ENCODE assay signal across 19 mouse cellular contexts in the genomic region with DNA sequence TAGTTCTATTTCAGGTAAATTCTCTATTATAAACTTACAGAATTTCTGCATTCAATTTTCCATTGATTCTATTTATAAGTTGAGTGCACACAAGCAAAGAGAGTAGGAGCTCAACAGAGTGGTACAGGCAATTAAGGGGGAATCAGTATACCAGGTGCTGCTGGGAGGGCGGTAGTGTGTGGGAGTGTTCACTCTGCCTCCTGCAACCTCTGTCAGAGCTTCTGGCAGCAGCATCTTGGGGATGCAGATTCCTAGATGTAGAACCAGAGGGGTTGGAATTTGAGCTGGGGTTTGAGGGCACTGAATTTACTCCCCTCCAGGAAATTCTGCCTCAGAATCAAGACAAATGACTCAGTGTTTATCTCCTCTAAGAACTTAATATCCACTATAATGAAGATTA.
DNase-seq lines count a peak whose midpoint lies in the region; ATAC-seq and TF ChIP-seq lines count a peak whose summit lies in the region.
"Had no signal": no experiment of that assay in that cellular context is flagged by ENCODE, and none has a peak within 500 bp of the region (broad histone marks: within the 10 kb centered on the region; RNA-seq: fewer than 3 reads in every experiment).

No protein-coding gene starts in this region.

- H3K36me3 ChIP-seq in kidney, embryonic 15.5 days = no peaks in the 10 kb centered on the region
- H3K36me3 ChIP-seq in kidney, postnatal 0 days (ENCODE audit: insufficient read depth, low read length) = no peaks in the 10 kb centered on the region
- H3K36me3 ChIP-seq: embryonic facial prominence, embryonic 10.5 days; embryonic facial prominence, embryonic 12.5 days; forebrain, embryonic 15.5 days had no signal

- peak; percentile 81 for ATAC-seq in kidney, embryonic 15.5 days (replicated peaks; ENCODE audit: low FRiP score)
- ATAC-seq in kidney, postnatal 0 days (replicated peaks; ENCODE audit: low FRiP score, low read depth) = no peak
- ATAC-seq: forebrain, embryonic 13.5 days; forebrain, embryonic 15.5 days had no signal

- H3K9ac ChIP-seq in kidney, embryonic 15.5 days = no peak overlapping the region
- no peak overlapping the region for H3K9ac ChIP-seq in kidney, postnatal 0 days (ENCODE audit: low read depth, low read length)
- H3K9ac ChIP-seq: embryonic facial prominence, embryonic 12.5 days; forebrain, embryonic 13.5 days; forebrain, embryonic 15.5 days had no signal

- no peaks in the 10 kb centered on the region for H3K9me3 ChIP-seq in kidney, embryonic 15.5 days (replicated peaks)
- H3K9me3 ChIP-seq in kidney, postnatal 0 days (replicated peaks; ENCODE audit: low read length) = no peaks in the 10 kb centered on the region
- H3K9me3 ChIP-seq: embryonic facial prominence, embryonic 10.5 days; embryonic facial prominence, embryonic 12.5 days; forebrain, embryonic 13.5 days; forebrain, embryonic 15.5 days had no signal

- H3K4me1 ChIP-seq in kidney, embryonic 15.5 days = peaks cover 6% of the 10 kb centered on the region
- H3K4me1 ChIP-seq in kidney, postnatal 0 days (replicated peaks; ENCODE audit: insufficient read depth, low read length) = peaks cover 7% of the 10 kb centered on the region; the same call in 1 of the 2 replicates
- H3K4me1 ChIP-seq: embryonic facial prominence, embryonic 12.5 days; forebrain, embryonic 13.5 days; forebrain, embryonic 15.5 days had no signal

- DNase-seq in kidney, adult 11 months = no peak
- peak; percentile 54 for DNase-seq in kidney, postnatal 0 days (ENCODE audit: low spot score)
- no peak for DNase-seq in kidney, postnatal 36 days
- peak; percentile 45 for DNase-seq in right cerebral cortex, adult 18-20 months
- no peak for DNase-seq in right cerebral cortex, postnatal 10 days (ENCODE audit: low spot score in 2 of 2)
- DNase-seq in gastrocnemius, adult 8-10 months (ENCODE audit: low spot score in 2 of 2) = no peak
- DNase-seq: adrenal gland, adult 2 months; adrenal gland, postnatal 10 days; adrenal gland, postnatal 25 days; cerebellum, adult 11-12 months; cerebellum, adult 2 months; cerebellum, adult 9-10 months; cerebellum, postnatal 10 days; cerebellum, postnatal 25 days had no signal

- 30% methylated on average over 1 of the region's 1 CpGs for WGBS in kidney, embryonic 15.5 days
- 48% methylated on average over 1 of the region's 1 CpGs for WGBS in kidney, postnatal 0 days

- H3K27me3 ChIP-seq in kidney, embryonic 15.5 days = no peaks in the 10 kb centered on the region
- no peaks in the 10 kb centered on the region for H3K27me3 ChIP-seq in kidney, postnatal 0 days (ENCODE audit: insufficient read depth, low read length)
- H3K27me3 ChIP-seq: embryonic facial prominence, embryonic 12.5 days; forebrain, embryonic 13.5 days; forebrain, embryonic 15.5 days had no signal

- no peak overlapping the region for H3K4me2 ChIP-seq in kidney, embryonic 15.5 days
- H3K4me2 ChIP-seq in kidney, postnatal 0 days (ENCODE audit: low read length) = no peak overlapping the region
- H3K4me2 ChIP-seq: embryonic facial prominence, embryonic 12.5 days; forebrain, embryonic 13.5 days; forebrain, embryonic 15.5 days had no signal

- TF ChIP-seq CTCF in kidney, postnatal 0 days (IDR thresholded peaks at IDR 0.05; ENCODE audit: low read depth) = no peak

- no peak overlapping the region for H3K4me3 ChIP-seq in kidney, embryonic 15.5 days (replicated peaks)
- H3K4me3 ChIP-seq in kidney, postnatal 0 days (replicated peaks; ENCODE audit: low read depth, low read length) = no peak overlapping the region
- H3K4me3 ChIP-seq: embryonic facial prominence, embryonic 10.5 days; embryonic facial prominence, embryonic 12.5 days; forebrain, embryonic 13.5 days; forebrain, embryonic 15.5 days had no signal

- no peak overlapping the region for H3K27ac ChIP-seq in kidney, embryonic 15.5 days
- no peak overlapping the region for H3K27ac ChIP-seq in kidney, postnatal 0 days
- H3K27ac ChIP-seq: embryonic facial prominence, embryonic 10.5 days; embryonic facial prominence, embryonic 12.5 days; forebrain, embryonic 13.5 days; forebrain, embryonic 15.5 days had no signal

Comparison
In these comparisons a context has a peak if more than half of its experiments do, and no peak if none do; other contexts are left out.
1. DNase-seq: peak in kidney, postnatal 0 days (single experiment) and right cerebral cortex, adult 18-20 months (single experiment); none in kidney, adult 11 months (single experiment), kidney, postnatal 36 days (0 of 2), right cerebral cortex, postnatal 10 days (0 of 2) and gastrocnemius, adult 8-10 months (0 of 2).